Comparison of ENCODE assay signal across 8 mouse cellular contexts in genomic region chr10:21685122-21685798, GRCm38 (mm10).
A peak's percentile ranks its signal among the peaks of the same experiment; 100 is the strongest.
DNase-seq lines count a peak whose midpoint lies in the region; ATAC-seq and TF ChIP-seq lines count a peak whose summit lies in the region.

No protein-coding gene starts in this region.

- TF ChIP-seq CTCF in thymus, adult 2 months (IDR thresholded peaks at IDR 0.05; ENCODE audit: borderline replicate concordance, control insufficient read depth, extremely low read depth, insufficient read depth, low read length, poor library complexity), result no peak

- ATAC-seq in frontal cortex, adult (ENCODE audit: low TSS enrichment), result peak; percentile 36; the same call in 1 of the 2 replicates

- no peak overlapping the region for H3K27ac ChIP-seq in thymus, adult 2 months (ENCODE audit: control insufficient read depth, insufficient read depth, low read length)

- H3K4me1 ChIP-seq in thymus, adult 2 months (replicated peaks; ENCODE audit: control insufficient read depth, insufficient read depth, low read length), result 0 out of 2 replicates have a peak, but pooled peaks cover 4% of the 10 kb centered on the region

- H3K4me3 ChIP-seq in thymus, adult 2 months (ENCODE audit: control insufficient read depth, insufficient read depth, low read length), result no peak overlapping the region

- H3K36me3 ChIP-seq in thymus, adult 2 months (ENCODE audit: control insufficient read depth, insufficient read depth, low read length), result no peaks in the 10 kb centered on the region

- WGBS in thymus, adult 2 months, result 28% methylated on average over 9 of the region's 9 CpGs

- H3K27me3 ChIP-seq in thymus, adult 2 months (ENCODE audit: control insufficient read depth, insufficient read depth, low read length), result no peaks in the 10 kb centered on the region

- no peak for TF ChIP-seq POLR2A in thymus, adult 2 months (IDR thresholded peaks at IDR 0.05; ENCODE audit: control insufficient read depth, extremely low read depth, insufficient read depth, low read length, poor library complexity)

- DNase-seq in 3T3-L1 (ENCODE audit: low read depth, low spot score) (peak; percentile 12), ZHBTc4 (ENCODE audit: low read depth, low spot score) (peak; percentile 26)
- DNase-seq in heart, postnatal 4 days, result peak; percentile 74
- DNase-seq in left cerebral cortex, adult 18-20 months (ENCODE audit: low spot score in 2 of 2), result peak; percentile 42 to 47
- DNase-seq in lung, postnatal 25 days (ENCODE audit: low spot score), result peak; percentile 67
- peak; percentile 77 for DNase-seq in thymus, adult 2 months
- DNase-seq in ovary, postnatal 10 days (ENCODE audit: low spot score), result no peak
